Mouse (Mus musculus): ENCODE data around the gene Gm21970. TPM values are rescaled to one million over a fixed set of nuclear protein-coding genes. Genes with fewer than 3 reads are reported as not detected.

Gm21970 gene
- under 1 TPM in 1 of 4 experiments, not detected in 3; 0.72 TPM for total RNA-seq (2022)

- no peak for DNase-seq (ENCODE audit: low spot score in 2 of 2)
Measured at GRCm38 (mm10) chr16:91391421-91391820, at the start of gene Gm21970. Gene Gm21970, plus strand, starts transcription at chr16:91391721.

- no peak for DNase-seq (ENCODE audit: low spot score in 2 of 2)
Measured at GRCm38 (mm10) chr16:91346491-91346890, 45.0 kb upstream of the Gm21970 start.

- no peak for DNase-seq (ENCODE audit: low spot score in 2 of 2)
Measured at GRCm38 (mm10) chr16:91347491-91348263, 43.8 kb upstream of the Gm21970 start.

GRCm38 (mm10) chr16:91348264-91348565 is 43.3 kb upstream of the Gm21970 start:
- no peak for DNase-seq (ENCODE audit: low spot score in 2 of 2)

GRCm38 (mm10) chr16:91348588-91349330 is 42.8 kb upstream of the Gm21970 start:
- no peak for DNase-seq (ENCODE audit: low spot score in 2 of 2)

GRCm38 (mm10) chr16:91352084-91352562 is 39.4 kb upstream of the Gm21970 start:
- peak; percentile 67 to 78 for DNase-seq (ENCODE audit: low spot score in 2 of 2)

- no peak for DNase-seq (ENCODE audit: low spot score in 2 of 2)
Measured at GRCm38 (mm10) chr16:91352749-91353148, 38.8 kb upstream of the Gm21970 start.

- no peak for DNase-seq (ENCODE audit: low spot score in 2 of 2)
Measured at GRCm38 (mm10) chr16:91353177-91353576, 38.3 kb upstream of the Gm21970 start.

- no peak for DNase-seq (ENCODE audit: low spot score in 2 of 2)
Measured at GRCm38 (mm10) chr16:91353638-91354037, 37.9 kb upstream of the Gm21970 start.

GRCm38 (mm10) chr16:91354599-91354998 is 36.9 kb upstream of the Gm21970 start:
- DNase-seq (ENCODE audit: low spot score in 2 of 2) = no peak

- DNase-seq (ENCODE audit: low spot score in 2 of 2) = no peak
Measured at GRCm38 (mm10) chr16:91355160-91355559, 36.4 kb upstream of the Gm21970 start.

- DNase-seq (ENCODE audit: low spot score in 2 of 2) = no peak
Measured at GRCm38 (mm10) chr16:91356760-91357525, 34.6 kb upstream of the Gm21970 start.

GRCm38 (mm10) chr16:91357526-91357900 is 34.0 kb upstream of the Gm21970 start:
- DNase-seq (ENCODE audit: low spot score in 2 of 2) = no peak

GRCm38 (mm10) chr16:91358555-91358954 is 33.0 kb upstream of the Gm21970 start:
- peak in 1 of 2 experiments; percentile 36 for DNase-seq (ENCODE audit: low spot score in 2 of 2)

GRCm38 (mm10) chr16:91359531-91359930 is 32.0 kb upstream of the Gm21970 start:
- DNase-seq (ENCODE audit: low spot score in 2 of 2) = no peak

- no peak for DNase-seq (ENCODE audit: low spot score in 2 of 2)
Measured at GRCm38 (mm10) chr16:91360162-91360561, 31.4 kb upstream of the Gm21970 start.

- no peak for DNase-seq (ENCODE audit: low spot score in 2 of 2)
Measured at GRCm38 (mm10) chr16:91362006-91362405, 29.5 kb upstream of the Gm21970 start.

- no peak for DNase-seq (ENCODE audit: low spot score in 2 of 2)
Measured at GRCm38 (mm10) chr16:91362616-91363272, 28.8 kb upstream of the Gm21970 start.

GRCm38 (mm10) chr16:91363483-91363882 is 28.0 kb upstream of the Gm21970 start:
- no peak for DNase-seq (ENCODE audit: low spot score in 2 of 2)

GRCm38 (mm10) chr16:91366567-91366966 is 25.0 kb upstream of the Gm21970 start:
- no peak for DNase-seq (ENCODE audit: low spot score in 2 of 2)

- no peak for DNase-seq (ENCODE audit: low spot score in 2 of 2)
Measured at GRCm38 (mm10) chr16:91367066-91367465, 24.5 kb upstream of the Gm21970 start.

Data from layer of hippocampus, adult 8-10 months (tissue).